In genomic region chr10:117637745-117638577, GRCm38 (mm10) we compare ENCODE assay signal across 28 mouse cellular contexts.
"Had no signal": no experiment of that assay in that cellular context is flagged by ENCODE, and none has a peak within 500 bp of the region (broad histone marks: within the 10 kb centered on the region; RNA-seq: fewer than 3 reads in every experiment).

No protein-coding gene starts in this region.

- H3K27me3 ChIP-seq: limb, embryonic 12.5 days; limb, embryonic 13.5 days; limb, embryonic 15.5 days; liver, embryonic 12.5 days; liver, embryonic 15.5 days; lung, embryonic 15.5 days; midbrain, embryonic 13.5 days; midbrain, embryonic 15.5 days; neural tube, embryonic 12.5 days had no signal

- H3K4me1 ChIP-seq: limb, embryonic 15.5 days; lung, embryonic 15.5 days; midbrain, embryonic 12.5 days; midbrain, embryonic 13.5 days; midbrain, embryonic 15.5 days; neural tube, embryonic 12.5 days had no signal

- H3K36me3 ChIP-seq: limb, embryonic 13.5 days; limb, embryonic 15.5 days; liver, embryonic 12.5 days; liver, embryonic 13.5 days; liver, embryonic 15.5 days; lung, embryonic 15.5 days; midbrain, embryonic 10.5 days; midbrain, embryonic 12.5 days; midbrain, embryonic 13.5 days; midbrain, embryonic 15.5 days; neural tube, embryonic 12.5 days had no signal

- H3K4me3 ChIP-seq: limb, embryonic 10.5 days; limb, embryonic 12.5 days; limb, embryonic 13.5 days; limb, embryonic 15.5 days; liver, embryonic 12.5 days; liver, embryonic 13.5 days; liver, embryonic 15.5 days; lung, embryonic 15.5 days; megakaryocyte, embryonic 14.5 days; midbrain, embryonic 10.5 days; midbrain, embryonic 12.5 days; midbrain, embryonic 13.5 days; midbrain, embryonic 15.5 days; myocyte; neural tube, embryonic 12.5 days had no signal

- ATAC-seq: liver, embryonic 12.5 days; liver, postnatal 0 days; lung, postnatal 0 days; midbrain, embryonic 13.5 days; midbrain, embryonic 15.5 days; midbrain, embryonic 16.5 days had no signal

- DNase-seq: liver; liver, embryonic 13.5 days; liver, postnatal 0 days; lung, adult 18-20 months; lung, adult 2 months; lung, postnatal 14 days; lung, postnatal 36 days had no signal

- H3K27ac ChIP-seq: limb, embryonic 10.5 days; limb, embryonic 12.5 days; limb, embryonic 13.5 days; limb, embryonic 15.5 days; liver, embryonic 12.5 days; liver, embryonic 13.5 days; liver, embryonic 14.5 days; liver, embryonic 15.5 days; lung, embryonic 15.5 days; macrophage; midbrain, embryonic 10.5 days; midbrain, embryonic 12.5 days; midbrain, embryonic 13.5 days; midbrain, embryonic 15.5 days; neural tube, embryonic 12.5 days had no signal

- H3K9me3 ChIP-seq: limb, embryonic 10.5 days; limb, embryonic 12.5 days; limb, embryonic 13.5 days; limb, embryonic 15.5 days; liver, embryonic 12.5 days; liver, embryonic 13.5 days; liver, embryonic 15.5 days; lung, embryonic 15.5 days; midbrain, embryonic 10.5 days; midbrain, embryonic 12.5 days; midbrain, embryonic 13.5 days; midbrain, embryonic 15.5 days; neural tube, embryonic 12.5 days had no signal

- H3K4me2 ChIP-seq: limb, embryonic 12.5 days; limb, embryonic 13.5 days; limb, embryonic 15.5 days; liver, embryonic 11.5 days; liver, embryonic 12.5 days; liver, embryonic 13.5 days; liver, embryonic 15.5 days; lung, embryonic 14.5 days; lung, embryonic 15.5 days; midbrain, embryonic 11.5 days; midbrain, embryonic 12.5 days; midbrain, embryonic 13.5 days; midbrain, embryonic 15.5 days; neural tube, embryonic 12.5 days had no signal

- H3K9ac ChIP-seq: limb, embryonic 12.5 days; limb, embryonic 13.5 days; limb, embryonic 15.5 days; liver, embryonic 12.5 days; liver, embryonic 13.5 days; liver, embryonic 14.5 days; liver, embryonic 15.5 days; liver, postnatal 0 days; lung, embryonic 14.5 days; lung, embryonic 15.5 days; midbrain, embryonic 12.5 days; midbrain, embryonic 13.5 days; midbrain, embryonic 15.5 days; neural tube, embryonic 12.5 days had no signal
